Mouse (Mus musculus): Measurements from ENCODE around the gene Atf4. TPM values are rescaled to one million over a fixed set of nuclear protein-coding genes. Genes with fewer than 3 reads are reported as not detected.

The Atf4 gene
- polyA plus RNA-seq, 1 experiment from 2014 or later: 116 TPM

GRCm38 (mm10) chr15:80266281-80266680 is 11.3 kb downstream of the Atf4 start:
- Histone ChIP-seq H3K9me3 (no peaks in the 10 kb centered on the region), H3K4me3 (no peak overlapping the region), H3K36me3 (no peaks in the 10 kb centered on the region), H3K9ac (no peak overlapping the region), H3K4me2 (no peak overlapping the region), H3K4me1 (replicated peaks) (peaks cover 25% of the 10 kb centered on the region), H3K27me3 (no peaks in the 10 kb centered on the region), H3K27ac (replicated peaks) (no peak overlapping the region)
- peak; percentile 50; the same call in 1 of the 2 replicates for ATAC-seq (ENCODE audit: low FRiP score, low read depth)
- WGBS: 0% methylated on average over 2 of the region's 2 CpGs

- no peaks in the 10 kb centered on the region for H3K36me3 ChIP-seq
- 39% methylated on average over 3 of the region's 3 CpGs for WGBS
- H3K9me3 ChIP-seq: no peaks in the 10 kb centered on the region
- no peak overlapping the region for H3K27ac ChIP-seq (replicated peaks)
- no peak overlapping the region for H3K9ac ChIP-seq
- no peak overlapping the region for H3K4me3 ChIP-seq
- 0 out of 2 replicates have a peak, but pooled peaks have one; percentile 55 for ATAC-seq (ENCODE audit: low FRiP score, low read depth)
- 0 out of 2 replicates have a peak, but pooled peaks cover 4% of the 10 kb centered on the region for H3K27me3 ChIP-seq
- no peak overlapping the region for H3K4me2 ChIP-seq
- H3K4me1 ChIP-seq (replicated peaks): peaks cover 9% of the 10 kb centered on the region
Measured at GRCm38 (mm10) chr15:80271858-80272396, 16.9 kb downstream of the Atf4 start.

- peak; percentile 38; the same call in 1 of the 2 replicates for ATAC-seq (ENCODE audit: low FRiP score, low read depth)
Measured at GRCm38 (mm10) chr15:80277107-80277506, 22.1 kb downstream of the Atf4 start.

GRCm38 (mm10) chr15:80277625-80278024 is 22.6 kb downstream of the Atf4 start:
- WGBS: 4% methylated on average over 6 of the region's 6 CpGs
- H3K9ac ChIP-seq: no peak overlapping the region

More at GRCm38 (mm10) chr15:80277107-80277506, 22.1 kb downstream of the Atf4 start:
- Histone ChIP-seq H3K36me3 (no peaks in the 10 kb centered on the region), H3K27ac (replicated peaks) (no peak overlapping the region), H3K4me2 (no peak overlapping the region), H3K4me1 (replicated peaks) (peaks cover 6% of the 10 kb centered on the region; the same call in 1 of the 2 replicates), H3K9me3 (no peaks in the 10 kb centered on the region), H3K9ac (no peak overlapping the region), H3K27me3 (peaks cover 11% of the 10 kb centered on the region; the same call in 1 of the 2 replicates), H3K4me3 (no peak overlapping the region)
- 36% methylated on average over 9 of the region's 9 CpGs for WGBS

GRCm38 (mm10) chr15:80278121-80278759 is 23.3 kb downstream of the Atf4 start:
- Histone ChIP-seq H3K9ac (no peak overlapping the region), H3K9me3 (no peaks in the 10 kb centered on the region), H3K27ac (replicated peaks) (no peak overlapping the region), H3K4me3 (no peak overlapping the region), H3K4me1 (replicated peaks) (peaks cover 3% of the 10 kb centered on the region; the same call in 1 of the 2 replicates), H3K4me2 (no peak overlapping the region), H3K27me3 (peaks cover 11% of the 10 kb centered on the region; the same call in 1 of the 2 replicates), H3K36me3 (no peaks in the 10 kb centered on the region)
- ATAC-seq (ENCODE audit: low FRiP score, low read depth): no peak
- WGBS: 67% methylated on average over 5 of the region's 5 CpGs

More at GRCm38 (mm10) chr15:80277625-80278024, 22.6 kb downstream of the Atf4 start:
- no peak overlapping the region for H3K27ac ChIP-seq (replicated peaks)
- H3K36me3 ChIP-seq: no peaks in the 10 kb centered on the region
- H3K9me3 ChIP-seq: no peaks in the 10 kb centered on the region
- peaks cover 3% of the 10 kb centered on the region; the same call in 1 of the 2 replicates for H3K4me1 ChIP-seq (replicated peaks)
- H3K27me3 ChIP-seq: peaks cover 11% of the 10 kb centered on the region; the same call in 1 of the 2 replicates
- H3K4me3 ChIP-seq: no peak overlapping the region
- H3K4me2 ChIP-seq: no peak overlapping the region
- ATAC-seq (ENCODE audit: low FRiP score, low read depth): no peak

- H3K27ac ChIP-seq (replicated peaks): no peak overlapping the region
- no peaks in the 10 kb centered on the region for H3K36me3 ChIP-seq
- H3K27me3 ChIP-seq: peaks cover 11% of the 10 kb centered on the region; the same call in 1 of the 2 replicates
- H3K9ac ChIP-seq: no peak overlapping the region
- 91% methylated on average over 2 of the region's 2 CpGs for WGBS
- H3K4me1 ChIP-seq (replicated peaks): peaks cover 3% of the 10 kb centered on the region; the same call in 1 of the 2 replicates
- H3K9me3 ChIP-seq: no peaks in the 10 kb centered on the region
- no peak overlapping the region for H3K4me2 ChIP-seq
- H3K4me3 ChIP-seq: no peak overlapping the region
- ATAC-seq (ENCODE audit: low FRiP score, low read depth): no peak
Measured at GRCm38 (mm10) chr15:80279053-80279452, 24.1 kb downstream of the Atf4 start.

- no peaks in the 10 kb centered on the region for H3K36me3 ChIP-seq
Measured at GRCm38 (mm10) chr15:80280646-80281045, 25.7 kb downstream of the Atf4 start.

GRCm38 (mm10) chr15:80286851-80287415 is 31.9 kb downstream of the Atf4 start, which contains the start of gene Cacna1i:
Gene Cacna1i (plus strand): TSS chr15:80287238.
- no peaks in the 10 kb centered on the region for H3K36me3 ChIP-seq
- peak within 1 kb of the TSS; percentile 34; the same call in 1 of the 2 replicates for H3K27ac ChIP-seq (replicated peaks)
- H3K27me3 ChIP-seq: peaks cover 45% of the 10 kb centered on the region
- H3K4me1 ChIP-seq (replicated peaks): peaks cover 21% of the 10 kb centered on the region
- H3K4me2 ChIP-seq: peak within 1 kb of the TSS; percentile 93
- H3K9me3 ChIP-seq: no peaks in the 10 kb centered on the region
- peak within 1 kb of the TSS; percentile 69 for H3K4me3 ChIP-seq
- peak; percentile 86 for ATAC-seq (ENCODE audit: low FRiP score, low read depth)
- H3K9ac ChIP-seq: peak within 1 kb of the TSS; percentile 80
- WGBS: under 1% methylated on average over 50 of the region's 50 CpGs

More at GRCm38 (mm10) chr15:80280646-80281045, 25.7 kb downstream of the Atf4 start:
- ATAC-seq (ENCODE audit: low FRiP score, low read depth): no peak
- Histone ChIP-seq H3K4me1 (replicated peaks) (peaks cover 3% of the 10 kb centered on the region; the same call in 1 of the 2 replicates), H3K4me3 (no peak overlapping the region), H3K27ac (replicated peaks) (no peak overlapping the region), H3K9me3 (no peaks in the 10 kb centered on the region), H3K4me2 (no peak overlapping the region), H3K9ac (no peak overlapping the region), H3K27me3 (peaks cover 20% of the 10 kb centered on the region)
- 23% methylated on average over 6 of the region's 6 CpGs for WGBS

- peaks cover 45% of the 10 kb centered on the region for H3K27me3 ChIP-seq
- 2% methylated on average over 23 of the region's 23 CpGs for WGBS
Measured at GRCm38 (mm10) chr15:80288036-80288435, 33.1 kb downstream of the Atf4 start.

GRCm38 (mm10) chr15:80289436-80289835 is 34.5 kb downstream of the Atf4 start:
- Histone ChIP-seq H3K4me3 (no peak overlapping the region; the same call in 1 of the 2 replicates), H3K27me3 (peaks cover 42% of the 10 kb centered on the region)

More at GRCm38 (mm10) chr15:80288036-80288435, 33.1 kb downstream of the Atf4 start:
- peak overlapping the region; percentile 93 for H3K4me2 ChIP-seq
- peaks cover 21% of the 10 kb centered on the region for H3K4me1 ChIP-seq (replicated peaks)
- H3K4me3 ChIP-seq: peak overlapping the region; percentile 69
- no peak overlapping the region for H3K27ac ChIP-seq (replicated peaks)
- H3K36me3 ChIP-seq: no peaks in the 10 kb centered on the region
- ATAC-seq (ENCODE audit: low FRiP score, low read depth): no peak
- H3K9me3 ChIP-seq: no peaks in the 10 kb centered on the region
- peak overlapping the region; percentile 80 for H3K9ac ChIP-seq

GRCm38 (mm10) chr15:80297146-80297545 is 42.2 kb downstream of the Atf4 start:
- Histone ChIP-seq H3K9me3 (no peaks in the 10 kb centered on the region), H3K27ac (replicated peaks) (no peak overlapping the region), H3K27me3 (no peaks in the 10 kb centered on the region), H3K4me3 (no peak overlapping the region), H3K4me2 (no peak overlapping the region), H3K4me1 (replicated peaks) (no peaks in the 10 kb centered on the region), H3K9ac (no peak overlapping the region), H3K36me3 (no peaks in the 10 kb centered on the region)
- WGBS: 88% methylated on average over 1 of the region's 1 CpGs
- ATAC-seq (ENCODE audit: low FRiP score, low read depth): no peak

More at GRCm38 (mm10) chr15:80289436-80289835, 34.5 kb downstream of the Atf4 start:
- no peak for ATAC-seq (ENCODE audit: low FRiP score, low read depth)
- Histone ChIP-seq H3K9ac (no peak overlapping the region), H3K4me1 (replicated peaks) (peaks cover 21% of the 10 kb centered on the region), H3K4me2 (peak overlapping the region; percentile 93), H3K36me3 (no peaks in the 10 kb centered on the region), H3K27ac (replicated peaks) (no peak overlapping the region), H3K9me3 (no peaks in the 10 kb centered on the region)
- 14% methylated on average over 10 of the region's 10 CpGs for WGBS

GRCm38 (mm10) chr15:80303779-80304178 is 48.8 kb downstream of the Atf4 start:
- H3K4me3 ChIP-seq: no peak overlapping the region
- no peaks in the 10 kb centered on the region for H3K27me3 ChIP-seq
- 75% methylated on average over 14 of the region's 14 CpGs for WGBS
- H3K9ac ChIP-seq: no peak overlapping the region
- H3K9me3 ChIP-seq: no peaks in the 10 kb centered on the region
- no peaks in the 10 kb centered on the region for H3K36me3 ChIP-seq
- no peak overlapping the region for H3K27ac ChIP-seq (replicated peaks)
- no peak for ATAC-seq (ENCODE audit: low FRiP score, low read depth)
- H3K4me2 ChIP-seq: no peak overlapping the region
- 0 out of 2 replicates have a peak, but pooled peaks cover 5% of the 10 kb centered on the region for H3K4me1 ChIP-seq (replicated peaks)

Data from hindbrain, embryonic 15.5 days (tissue).